Mouse (Mus musculus): ENCODE data around the gene AL732309.1. TPM values are rescaled to one million over a fixed set of nuclear protein-coding genes. Genes with fewer than 3 reads are reported as not detected.

The AL732309.1 gene
- polyA plus RNA-seq, 1 experiment from 2014 or later, result 3.3 TPM

DNA sequence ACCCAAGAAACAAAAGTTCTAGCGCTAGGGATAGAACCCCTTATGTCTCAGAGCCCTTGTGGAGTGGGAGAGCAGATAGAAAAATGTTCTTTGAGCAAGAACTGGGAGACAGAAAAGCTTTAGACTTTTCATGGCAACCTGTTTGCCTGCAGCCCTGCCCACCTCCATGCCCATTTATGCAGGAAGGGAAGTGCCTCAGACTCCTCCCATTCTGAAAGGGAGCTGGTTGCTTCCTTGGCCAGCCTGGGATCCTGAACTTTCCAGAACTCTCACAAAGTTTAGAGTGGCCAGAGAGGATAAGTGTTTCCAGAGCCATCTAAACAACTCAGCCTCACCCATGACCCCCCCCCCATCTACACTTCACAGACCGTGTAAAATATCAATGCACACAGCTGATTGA, 49.5 kb downstream of the AL732309.1 start:
- peaks cover 5% of the 10 kb centered on the region; the same call in 1 of the 2 replicates for H3K4me1 ChIP-seq (ENCODE audit: control insufficient read depth, insufficient read depth, low read length)
- no peak overlapping the region for H3K4me2 ChIP-seq
- no peak overlapping the region for H3K9ac ChIP-seq (ENCODE audit: low read length)
- no peaks in the 10 kb centered on the region for H3K9me3 ChIP-seq (ENCODE audit: control insufficient read depth, low read length)
- no peak overlapping the region for H3K4me3 ChIP-seq (ENCODE audit: low read depth, low read length)
- DNase-seq (ENCODE audit: low spot score, missing footprints), result peak; percentile 77
- peaks cover 15% of the 10 kb centered on the region for H3K36me3 ChIP-seq (ENCODE audit: control insufficient read depth, insufficient read depth, low read length)
- 16% methylated on average over 2 of the region's 2 CpGs for WGBS
- H3K27ac ChIP-seq (ENCODE audit: low read depth, low read length), result no peak overlapping the region
- H3K27me3 ChIP-seq (ENCODE audit: control insufficient read depth, insufficient read depth, low read length), result peaks cover 29% of the 10 kb centered on the region
- no peak for ATAC-seq (ENCODE audit: low FRiP score)

DNA sequence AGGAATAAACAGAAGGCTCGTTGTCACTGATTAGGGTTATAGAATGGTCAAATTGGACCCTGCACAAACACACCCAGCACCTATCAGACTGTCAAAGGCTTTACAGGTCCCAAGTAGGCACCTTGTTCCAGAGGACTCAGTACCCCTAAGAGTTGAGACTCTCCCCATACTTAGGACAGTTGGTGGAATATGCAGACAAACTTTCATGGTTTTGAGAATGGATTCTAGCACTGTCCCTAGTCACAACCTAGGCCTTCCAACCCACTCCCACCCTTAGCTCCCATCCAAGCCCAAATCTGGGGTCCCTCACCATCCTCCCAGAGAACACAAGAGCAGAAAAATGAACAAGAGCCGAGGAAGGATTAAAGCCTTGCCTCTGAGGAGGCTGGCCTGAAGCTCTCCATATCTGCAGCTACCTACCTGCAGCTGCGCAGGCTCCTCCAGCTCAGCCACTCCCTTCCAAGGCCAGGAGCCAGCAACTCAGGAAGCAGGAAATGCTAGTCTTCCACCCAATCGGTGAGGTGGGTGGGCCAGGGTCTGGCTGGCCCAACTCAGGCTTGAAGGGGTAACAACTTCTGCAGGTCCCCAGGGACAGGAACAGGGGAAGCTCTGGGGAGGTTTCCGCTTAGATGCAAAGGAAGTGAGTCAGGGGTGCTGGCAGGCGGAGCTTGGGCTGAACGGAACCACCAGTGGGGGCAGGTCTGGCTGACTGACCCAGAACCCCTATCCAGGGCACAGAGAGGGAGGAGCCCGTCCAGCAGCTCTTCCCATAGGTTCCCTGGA, 50.3 kb downstream of the AL732309.1 start, which contains the start of gene Tor4a:
Gene Tor4a, minus strand, starts transcription at position 715 of the 783 bp plus-strand sequence.
- peaks cover 29% of the 10 kb centered on the region for H3K27me3 ChIP-seq (ENCODE audit: control insufficient read depth, insufficient read depth, low read length)
- no peak within 1 kb of the TSS; the same call in 1 of the 2 replicates for H3K4me2 ChIP-seq

DNA sequence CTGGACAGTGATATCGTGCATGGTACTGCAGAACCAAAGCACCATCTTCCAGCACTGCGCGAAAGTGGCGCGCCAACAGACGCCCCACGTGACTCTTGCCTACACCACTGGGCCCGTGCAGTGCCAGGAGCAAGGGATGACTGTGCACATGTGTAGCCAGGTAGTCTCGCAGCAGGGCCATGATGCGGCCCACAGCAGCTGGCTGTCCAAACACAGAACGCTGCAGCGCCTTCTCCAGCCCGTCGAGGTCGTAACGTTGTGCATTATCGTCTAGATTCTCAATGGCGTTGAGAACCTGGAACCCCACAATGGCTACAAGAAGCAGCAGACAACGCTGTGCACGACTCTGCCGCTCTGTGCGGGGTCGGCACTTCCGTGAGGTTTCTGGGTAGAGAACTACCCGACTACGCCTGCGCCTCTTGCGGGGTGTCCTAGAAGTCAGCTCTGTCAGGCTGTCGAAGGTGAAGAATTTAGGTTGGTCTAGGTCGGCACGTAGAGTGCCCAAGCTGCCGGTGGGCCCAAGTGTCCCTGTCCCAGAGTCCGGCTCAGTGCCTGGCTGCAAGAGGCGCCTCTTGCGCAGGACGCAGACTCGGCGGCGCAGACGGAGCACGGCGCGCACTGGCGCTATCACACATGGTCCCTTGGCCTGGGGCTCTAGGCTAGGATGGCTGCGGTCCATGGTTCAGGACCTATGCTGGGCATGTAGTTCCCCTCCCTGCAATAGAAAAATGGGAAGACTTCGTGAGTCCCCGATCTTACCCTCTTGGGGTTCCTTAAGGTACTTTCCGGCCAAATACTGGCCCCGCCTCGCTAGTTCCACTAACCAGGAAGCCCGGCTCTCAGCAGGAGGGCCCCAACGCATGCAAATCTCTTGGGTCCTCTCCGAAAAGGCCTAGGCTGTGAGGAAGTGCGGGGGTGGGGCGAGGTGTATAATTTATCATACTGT, 51.2 kb downstream of the AL732309.1 start:
- Histone ChIP-seq H3K9me3 (ENCODE audit: control insufficient read depth, low read length) (no peaks in the 10 kb centered on the region), H3K9ac (ENCODE audit: low read length) (no peak overlapping the region), H3K4me1 (ENCODE audit: control insufficient read depth, insufficient read depth, low read length) (peaks cover 5% of the 10 kb centered on the region; the same call in 1 of the 2 replicates), H3K27me3 (ENCODE audit: control insufficient read depth, insufficient read depth, low read length) (peaks cover 29% of the 10 kb centered on the region), H3K27ac (ENCODE audit: low read depth, low read length) (no peak overlapping the region), H3K4me3 (ENCODE audit: low read depth, low read length) (peak overlapping the region; percentile 9), H3K4me2 (peak overlapping the region; percentile 7; the same call in 1 of the 2 replicates), H3K36me3 (ENCODE audit: control insufficient read depth, insufficient read depth, low read length) (peaks cover 8% of the 10 kb centered on the region)
- WGBS, result 20% methylated on average over 55 of the region's 55 CpGs
- DNase-seq (ENCODE audit: low spot score, missing footprints) (peak; percentile 85), ATAC-seq (ENCODE audit: low FRiP score) (no peak)

More for the DNA sequence above, 50.3 kb downstream of the AL732309.1 start, which contains the start of gene Tor4a:
- no peak for ATAC-seq (ENCODE audit: low FRiP score)
- no peak within 1 kb of the TSS for H3K27ac ChIP-seq (ENCODE audit: low read depth, low read length)
- no peak within 1 kb of the TSS for H3K9ac ChIP-seq (ENCODE audit: low read length)
- H3K36me3 ChIP-seq (ENCODE audit: control insufficient read depth, insufficient read depth, low read length), result peaks cover 15% of the 10 kb centered on the region
- no peaks in the 10 kb centered on the region for H3K9me3 ChIP-seq (ENCODE audit: control insufficient read depth, low read length)
- WGBS, result 15% methylated on average over 8 of the region's 8 CpGs
- H3K4me1 ChIP-seq (ENCODE audit: control insufficient read depth, insufficient read depth, low read length), result peaks cover 5% of the 10 kb centered on the region; the same call in 1 of the 2 replicates
- DNase-seq (ENCODE audit: low spot score, missing footprints), result peak; percentile 82
- H3K4me3 ChIP-seq (ENCODE audit: low read depth, low read length), result peak within 1 kb of the TSS; percentile 9

Other genes starting within 250 kb of the AL732309.1 start
- gene Nsmf, start 192.5 kb downstream of the AL732309.1 start, polyA plus RNA-seq (2014; fragmentation: Nextera tagmentation; extraction: Ambion mirVana), result 34.2 and 34.7 TPM in 2 replicates
- gene Entpd8, start 166.6 kb downstream of the AL732309.1 start, polyA plus RNA-seq (2014; fragmentation: Nextera tagmentation; extraction: Ambion mirVana), result not detected in 2 replicates
- gene Noxa1, start 151.7 kb downstream of the AL732309.1 start, polyA plus RNA-seq (2014; fragmentation: Nextera tagmentation; extraction: Ambion mirVana), result not detected in 2 replicates
- gene Nrarp, start 66.1 kb downstream of the AL732309.1 start, polyA plus RNA-seq (2014; fragmentation: Nextera tagmentation; extraction: Ambion mirVana), result 60.3 and 63.9 TPM in 2 replicates
- gene Tor4a, start 50.0 kb downstream of the AL732309.1 start, polyA plus RNA-seq (2014; fragmentation: Nextera tagmentation; extraction: Ambion mirVana), result 1.4 and 1.5 TPM in 2 replicates
- 96.4 and 102 TPM in 2 replicates for gene Nelfb, start 35.4 kb downstream of the AL732309.1 start, polyA plus RNA-seq (2014; fragmentation: Nextera tagmentation; extraction: Ambion mirVana)
- not detected in 2 replicates for gene Stpg3, start 32.2 kb downstream of the AL732309.1 start, polyA plus RNA-seq (2014; fragmentation: Nextera tagmentation; extraction: Ambion mirVana)
- 0.94 TPM in 1 of 2 replicates, not detected in the other for gene Fam166a, start 28.1 kb downstream of the AL732309.1 start, polyA plus RNA-seq (2014; fragmentation: Nextera tagmentation; extraction: Ambion mirVana)
- gene Tubb4b, start 22.2 kb downstream of the AL732309.1 start, polyA plus RNA-seq (2014; fragmentation: Nextera tagmentation; extraction: Ambion mirVana), result 535 and 571 TPM in 2 replicates
- not detected in 2 replicates for gene Slc34a3, start 12.5 kb downstream of the AL732309.1 start, polyA plus RNA-seq (2014; fragmentation: Nextera tagmentation; extraction: Ambion mirVana)
- not detected in 2 replicates for gene Rnf224, start 10.1 kb downstream of the AL732309.1 start, polyA plus RNA-seq (2014; fragmentation: Nextera tagmentation; extraction: Ambion mirVana)
- gene Rnf208, start 4.6 kb downstream of the AL732309.1 start, polyA plus RNA-seq (2014; fragmentation: Nextera tagmentation; extraction: Ambion mirVana), result 24.4 and 26.9 TPM in 2 replicates
- 0.32 TPM in 1 of 2 replicates, not detected in the other for gene Cysrt1, start 4.4 kb downstream of the AL732309.1 start, polyA plus RNA-seq (2014; fragmentation: Nextera tagmentation; extraction: Ambion mirVana)
- gene Tmem203, start 8.6 kb upstream of the AL732309.1 start, polyA plus RNA-seq (2014; fragmentation: Nextera tagmentation; extraction: Ambion mirVana), result 14.7 and 16.0 TPM in 2 replicates
- gene Tprn, start 15.8 kb upstream of the AL732309.1 start, polyA plus RNA-seq (2014; fragmentation: Nextera tagmentation; extraction: Ambion mirVana), result 2.4 and 4.5 TPM in 2 replicates
- gene Ssna1, start 25.6 kb upstream of the AL732309.1 start, polyA plus RNA-seq (2014; fragmentation: Nextera tagmentation; extraction: Ambion mirVana), result 240 and 247 TPM in 2 replicates
- gene Anapc2, start 25.6 kb upstream of the AL732309.1 start, polyA plus RNA-seq (2014; fragmentation: Nextera tagmentation; extraction: Ambion mirVana), result 105 and 117 TPM in 2 replicates
- not detected in 2 replicates for gene Tmem210, start 41.3 kb upstream of the AL732309.1 start, polyA plus RNA-seq (2014; fragmentation: Nextera tagmentation; extraction: Ambion mirVana)
- gene Lrrc26, start 43.1 kb upstream of the AL732309.1 start, polyA plus RNA-seq (2014; fragmentation: Nextera tagmentation; extraction: Ambion mirVana), result not detected in 2 replicates
- gene Grin1, start 72.3 kb upstream of the AL732309.1 start, polyA plus RNA-seq (2014; fragmentation: Nextera tagmentation; extraction: Ambion mirVana), result 2.4 and 2.6 TPM in 2 replicates
- 87.2 and 88.1 TPM in 2 replicates for gene Man1b1, start 85.5 kb upstream of the AL732309.1 start, polyA plus RNA-seq (2014; fragmentation: Nextera tagmentation; extraction: Ambion mirVana)
- 15.9 and 16.0 TPM in 2 replicates for gene Dpp7, start 109.5 kb upstream of the AL732309.1 start, polyA plus RNA-seq (2014; fragmentation: Nextera tagmentation; extraction: Ambion mirVana)
- gene Uap1l1, start 118.8 kb upstream of the AL732309.1 start, polyA plus RNA-seq (2014; fragmentation: Nextera tagmentation; extraction: Ambion mirVana), result 3.4 and 6.7 TPM in 2 replicates
- 47.9 and 53.3 TPM in 2 replicates for gene Sapcd2, start 125.5 kb upstream of the AL732309.1 start, polyA plus RNA-seq (2014; fragmentation: Nextera tagmentation; extraction: Ambion mirVana)
- gene Entpd2, start 149.0 kb upstream of the AL732309.1 start, polyA plus RNA-seq (2014; fragmentation: Nextera tagmentation; extraction: Ambion mirVana), result 0.12 and 0.23 TPM in 2 replicates
- 101 and 106 TPM in 2 replicates for gene Npdc1, start 152.5 kb upstream of the AL732309.1 start, polyA plus RNA-seq (2014; fragmentation: Nextera tagmentation; extraction: Ambion mirVana)
- not detected in 2 replicates for gene Fut7, start 176.4 kb upstream of the AL732309.1 start, polyA plus RNA-seq (2014; fragmentation: Nextera tagmentation; extraction: Ambion mirVana)
- 5.2 and 5.4 TPM in 2 replicates for gene Abca2, start 181.8 kb upstream of the AL732309.1 start, polyA plus RNA-seq (2014; fragmentation: Nextera tagmentation; extraction: Ambion mirVana)
- 0.18 and 0.25 TPM in 2 replicates for gene Clic3, start 210.0 kb upstream of the AL732309.1 start, polyA plus RNA-seq (2014; fragmentation: Nextera tagmentation; extraction: Ambion mirVana)
- gene Paxx, start 214.2 kb upstream of the AL732309.1 start, polyA plus RNA-seq (2014; fragmentation: Nextera tagmentation; extraction: Ambion mirVana), result 21.9 and 23.2 TPM in 2 replicates
- gene Ptgds, start 223.2 kb upstream of the AL732309.1 start, polyA plus RNA-seq (2014; fragmentation: Nextera tagmentation; extraction: Ambion mirVana), result 0.26 TPM in 1 of 2 replicates, not detected in the other
- not detected in 2 replicates for gene Lcn12, start 247.0 kb upstream of the AL732309.1 start, polyA plus RNA-seq (2014; fragmentation: Nextera tagmentation; extraction: Ambion mirVana)